Mouse (Mus musculus): ENCODE data around the gene Scd4. TPM values are rescaled to one million over a fixed set of nuclear protein-coding genes. Genes with fewer than 3 reads are reported as not detected.
"Not testable (repeated sequence)": the region's sequence is repeated elsewhere in the genome, so short reads cannot be mapped to it uniquely, and the experiment has no call there.

Gene Scd4
- total RNA-seq, 2 experiments from 2014 or later: 5.1 to 8.5 TPM

DNA sequence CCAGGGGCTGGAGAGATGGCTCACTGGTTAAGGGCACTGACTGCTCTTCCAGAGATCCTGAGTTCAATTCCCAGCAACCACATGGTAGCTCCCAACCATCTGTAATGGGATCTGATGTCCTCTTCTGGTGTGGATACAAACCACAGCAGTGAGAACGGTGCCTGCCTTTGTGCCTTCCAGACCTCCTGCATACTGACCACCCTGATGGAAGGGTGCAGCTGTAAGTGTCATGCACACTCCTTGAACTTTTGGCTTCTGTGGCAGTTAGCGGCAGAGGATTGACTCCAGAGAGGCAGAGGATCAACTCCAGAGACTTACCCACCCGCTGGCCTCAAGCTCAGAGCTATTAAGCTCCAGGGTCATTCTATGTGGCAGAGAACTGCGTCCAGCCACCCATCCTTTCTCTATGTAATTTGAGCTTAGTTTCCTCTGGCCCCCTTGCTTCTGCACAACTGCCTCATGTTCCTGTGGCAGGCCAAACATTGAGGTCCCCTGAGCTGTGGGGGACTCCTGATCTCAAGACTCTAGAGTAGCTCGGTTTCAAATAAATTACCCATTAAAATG lies 16.1 kb upstream of the Scd4 start:
- DNase-seq: no peak

DNA sequence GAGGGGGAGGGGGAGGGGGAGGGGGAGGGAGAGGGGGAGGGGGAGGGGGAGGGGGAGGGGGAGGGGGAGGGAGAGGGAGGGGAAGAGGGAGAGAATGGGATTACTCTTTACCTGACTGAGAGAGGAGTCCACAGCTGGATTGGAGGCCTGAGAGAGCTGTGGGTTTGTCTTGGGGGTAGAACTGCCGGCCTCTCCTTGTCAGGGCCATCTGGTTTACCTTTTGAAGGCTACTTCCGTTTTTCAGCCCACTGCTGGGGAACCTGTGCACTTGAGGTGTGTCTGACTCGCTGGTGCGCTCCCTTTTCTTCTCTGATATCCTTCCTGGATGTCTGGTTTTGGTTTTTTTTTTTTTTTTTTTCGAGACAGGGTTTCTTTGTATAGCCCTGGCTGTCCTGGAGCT lies 15.5 kb upstream of the Scd4 start:
- no peak for DNase-seq

DNA sequence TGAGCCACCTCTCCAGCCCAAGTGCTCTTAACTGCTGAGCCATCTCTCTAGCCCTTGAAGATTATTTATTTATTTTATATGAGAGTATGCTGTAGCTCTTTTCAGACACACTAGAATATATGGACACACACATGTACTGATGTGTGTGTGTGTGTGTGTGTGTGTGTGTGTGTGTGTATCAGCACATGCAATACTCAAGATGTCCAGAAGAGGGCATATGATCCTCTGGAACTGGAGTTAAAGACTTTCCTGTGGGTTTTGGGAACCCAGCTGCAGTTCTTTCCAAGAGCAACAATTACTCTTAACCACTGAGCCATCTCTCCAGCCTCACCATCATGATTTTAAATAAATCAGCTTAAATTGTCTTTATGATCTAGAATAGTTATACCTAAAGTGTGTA lies 14.3 kb upstream of the Scd4 start:
- DNase-seq: no peak

DNA sequence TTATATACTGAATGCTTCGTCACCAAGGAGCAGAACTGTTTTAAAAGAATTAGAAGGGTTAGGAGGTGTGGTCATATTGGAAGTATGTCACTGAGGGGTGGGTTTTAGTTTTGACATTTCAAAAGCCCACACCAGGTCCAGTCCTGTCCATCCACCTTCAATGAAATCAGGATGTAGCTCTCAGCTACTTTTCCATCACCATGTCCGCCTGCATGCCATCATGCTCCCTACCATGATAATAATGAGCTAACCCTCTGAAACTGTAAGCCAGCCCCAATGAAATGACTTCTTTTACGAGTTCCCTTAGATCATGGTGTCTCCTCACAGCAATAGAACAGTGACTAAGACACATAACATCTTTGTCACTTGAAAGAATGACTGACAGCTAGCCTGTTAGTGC lies 12.6 kb upstream of the Scd4 start:
- DNase-seq: no peak

DNA sequence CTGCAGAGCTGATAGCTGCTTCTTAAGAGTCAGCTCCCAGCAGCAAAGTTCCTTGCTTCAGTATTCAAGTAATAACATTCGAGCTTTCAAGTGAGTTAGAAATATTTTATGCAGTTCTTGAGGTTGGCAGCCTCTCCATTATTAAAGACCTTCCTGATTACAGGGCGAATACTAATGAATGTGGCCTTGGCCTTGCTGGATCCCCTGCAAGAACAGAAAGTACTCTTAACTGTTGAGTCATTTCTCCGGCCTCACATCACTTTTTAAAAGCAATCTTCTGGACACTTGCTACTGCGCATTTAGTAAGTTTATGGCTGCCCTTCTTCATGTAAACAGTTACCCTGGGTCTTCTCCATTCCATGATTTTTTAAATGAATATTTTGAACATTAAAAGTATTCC lies 11.7 kb upstream of the Scd4 start:
- peak; percentile 60 for DNase-seq

DNA sequence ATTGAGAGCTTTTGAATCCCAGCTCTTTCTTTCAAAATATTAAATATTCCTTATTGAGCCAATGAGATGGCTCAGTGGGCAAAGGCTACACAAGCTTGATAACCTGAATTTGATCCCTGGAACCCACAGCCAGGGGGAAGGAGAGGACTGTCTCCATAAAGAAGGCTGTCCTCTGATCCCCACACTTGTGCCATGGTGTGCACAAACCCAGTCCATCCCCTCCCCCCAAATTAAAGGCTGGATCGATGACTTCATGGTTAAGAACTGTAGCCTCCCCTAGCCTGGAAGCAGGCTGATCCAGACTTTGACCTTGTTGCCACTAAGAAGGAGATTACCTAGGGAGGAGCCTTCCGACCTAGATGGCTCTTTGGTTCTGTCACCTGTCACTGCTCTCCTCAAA lies 11.3 kb upstream of the Scd4 start:
- no peak for DNase-seq

DNA sequence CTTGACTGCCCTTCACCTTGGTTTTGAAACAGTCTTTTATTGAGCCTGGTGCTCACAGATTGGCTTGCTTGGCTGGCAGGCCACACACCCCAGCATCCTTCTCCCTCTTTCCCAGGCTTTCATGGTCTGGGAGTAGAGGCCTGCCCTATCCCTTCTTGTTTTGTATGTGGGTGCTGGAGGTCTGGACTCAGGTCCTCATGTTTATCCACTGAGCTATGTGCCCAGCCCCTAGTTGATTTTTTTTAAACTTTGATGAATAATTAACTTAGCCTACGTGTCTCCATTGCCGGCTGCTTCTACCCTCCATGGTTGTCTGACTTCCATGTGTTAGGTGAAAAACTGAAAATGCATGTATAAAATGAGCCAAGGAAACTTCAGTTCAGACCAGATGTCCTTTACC lies 3.3 kb upstream of the Scd4 start:
- no peak for DNase-seq

DNA sequence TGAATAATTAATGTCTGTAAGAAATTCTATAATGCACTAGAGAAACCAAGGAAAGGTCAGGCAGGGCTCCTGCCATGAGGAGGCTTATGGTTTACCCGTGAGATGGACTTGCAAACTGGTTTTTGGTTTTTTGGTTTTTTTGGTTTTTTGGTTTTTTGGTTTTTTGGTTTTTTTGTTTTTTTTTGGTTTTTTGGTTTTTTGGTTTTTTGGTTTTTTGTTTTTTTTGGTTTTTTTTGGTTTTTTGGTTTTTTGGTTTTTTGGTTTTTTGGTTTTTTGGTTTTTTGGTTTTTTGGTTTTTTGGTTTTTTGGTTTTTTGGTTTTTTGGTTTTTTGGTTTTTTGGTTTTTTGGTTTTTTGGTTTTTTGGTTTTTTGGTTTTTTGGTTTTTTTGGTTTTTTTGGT lies 1.8 kb upstream of the Scd4 start:
- not testable (repeated sequence) for DNase-seq

DNA sequence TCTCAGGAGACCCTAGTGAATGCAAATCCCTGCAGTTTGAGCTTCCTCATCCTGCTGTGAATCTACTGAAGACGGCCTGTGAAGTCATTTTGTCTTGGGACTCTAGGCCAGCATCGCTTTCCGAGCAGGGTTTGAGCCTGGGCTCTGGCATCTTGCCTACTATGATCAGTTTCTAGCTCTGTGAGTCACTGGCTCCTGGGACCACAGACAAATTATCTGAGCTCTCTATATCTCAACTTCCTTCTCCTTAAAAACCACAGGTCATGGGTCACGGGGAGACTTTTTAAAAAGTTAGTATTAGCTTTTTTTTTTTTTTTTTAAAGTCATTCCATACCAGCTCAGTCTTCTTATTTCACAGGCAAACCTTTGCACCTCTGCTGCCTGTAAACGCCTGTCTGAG lies 981 bp upstream of the Scd4 start:
- peak; percentile 53 to 73 for DNase-seq

DNA sequence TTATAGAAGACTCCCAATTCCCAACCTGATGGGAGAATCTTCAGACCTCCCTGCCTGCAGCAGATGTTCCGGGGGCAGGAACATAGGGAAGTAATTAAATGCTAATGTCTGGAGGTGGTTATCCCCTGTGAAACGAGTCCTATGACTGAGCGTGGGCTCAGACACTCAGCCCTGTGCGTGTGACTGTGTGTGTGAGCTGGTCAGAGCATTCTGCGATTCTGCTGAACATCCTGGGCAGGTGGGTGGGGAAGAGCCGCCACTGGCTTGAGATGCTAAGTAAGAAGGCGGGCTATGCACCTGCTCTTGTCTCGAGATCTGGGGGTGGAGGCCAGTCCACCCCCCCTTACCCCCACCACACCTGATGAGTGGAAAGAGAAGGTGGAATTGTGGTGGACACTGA lies 566 bp upstream of the Scd4 start:
- no peak for DNase-seq

DNA sequence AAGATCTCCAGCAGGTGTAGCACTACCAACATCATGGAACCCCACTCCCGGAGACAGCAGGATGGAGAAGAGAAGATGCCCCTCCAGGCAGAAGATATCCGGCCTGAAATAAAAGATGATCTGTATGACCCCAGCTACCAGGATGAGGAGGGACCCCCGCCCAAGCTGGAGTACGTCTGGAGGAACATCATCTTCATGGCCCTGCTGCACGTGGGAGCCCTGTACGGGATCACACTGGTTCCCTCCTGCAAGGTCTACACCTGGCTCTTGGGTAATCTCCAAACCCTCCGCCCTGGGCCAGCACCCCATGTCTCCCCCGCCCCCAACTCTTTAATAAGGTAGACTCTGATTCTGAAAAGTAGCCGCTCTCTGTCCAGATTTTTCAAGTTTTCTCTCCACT lies 1.1 kb downstream of the Scd4 start:
- DNase-seq: no peak

DNA sequence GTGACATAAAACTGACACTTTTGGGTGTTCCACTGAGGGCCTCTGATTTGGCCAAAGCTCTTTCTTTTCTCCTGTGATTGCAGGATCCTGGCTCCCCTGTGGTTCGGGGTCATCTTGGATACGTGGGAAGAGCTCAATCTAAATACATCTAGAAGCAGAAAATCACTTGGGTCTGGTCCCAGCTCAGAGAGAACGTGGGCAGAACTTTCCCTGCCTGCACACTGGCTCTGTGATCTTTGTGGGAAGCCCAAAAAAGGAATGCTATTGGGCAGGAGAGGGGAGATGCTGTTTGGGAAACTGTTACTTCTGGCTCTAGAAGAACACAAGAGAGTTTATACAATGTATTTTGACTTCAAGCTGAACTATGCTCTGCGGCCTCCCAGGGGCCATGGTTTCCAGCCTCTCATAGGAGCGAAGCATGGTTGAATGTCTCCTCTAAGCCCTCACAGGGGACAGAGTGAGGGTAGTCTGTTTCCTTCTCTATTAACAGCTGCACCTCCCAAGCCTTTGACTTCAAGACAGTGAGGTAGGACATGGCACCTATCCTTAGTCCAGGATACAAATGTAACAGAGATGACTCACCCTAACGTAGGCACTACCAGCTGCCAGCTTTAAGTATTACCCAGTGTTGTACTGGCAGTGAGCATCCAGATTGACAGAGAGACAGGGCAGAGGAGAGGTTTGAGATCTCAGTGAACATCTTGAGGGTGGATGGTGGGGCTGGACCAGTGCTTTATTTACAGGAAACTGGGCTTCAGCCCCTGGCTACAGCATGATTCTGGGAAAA lies 3.2 kb downstream of the Scd4 start:
- no peak for DNase-seq

DNA sequence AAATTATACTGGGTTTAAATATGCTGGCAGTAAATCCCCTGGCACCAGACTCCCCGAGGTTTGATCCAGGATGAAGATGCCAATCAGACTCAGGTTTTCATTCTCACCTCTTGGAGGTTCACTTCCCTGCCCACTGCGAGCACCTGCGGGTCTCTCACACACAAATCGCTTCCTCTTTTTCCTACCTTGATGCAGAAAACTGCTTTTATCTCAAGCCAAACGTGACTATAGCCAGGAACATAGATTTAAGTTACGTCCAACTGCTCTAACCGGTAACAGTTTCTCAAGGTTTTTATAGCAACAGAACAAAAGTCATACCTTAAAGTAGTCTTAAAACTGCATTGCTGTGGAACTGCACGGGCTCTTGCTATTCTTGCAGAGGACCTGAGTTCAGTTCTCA lies 16.8 kb downstream of the Scd4 start:
- DNase-seq: no peak

DNA sequence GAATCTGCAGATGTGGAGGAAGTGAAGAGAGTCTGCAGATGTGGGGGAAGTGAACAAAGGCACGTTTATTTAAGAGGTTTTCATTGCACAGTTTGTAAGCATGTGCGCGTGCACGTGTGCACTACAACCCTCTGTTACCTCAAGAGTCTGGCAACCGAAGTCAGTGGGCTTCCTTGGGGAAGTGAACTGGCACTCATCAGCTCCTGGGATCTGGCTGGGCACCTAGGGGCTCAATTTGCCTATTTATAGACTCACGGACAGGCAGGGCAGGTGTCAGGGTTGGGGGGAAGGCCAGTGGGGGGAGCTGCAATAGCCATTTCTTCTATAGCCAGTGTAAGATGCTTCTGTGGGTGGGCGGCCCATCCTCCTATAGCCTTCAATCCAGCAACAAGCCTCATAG lies 18.9 kb downstream of the Scd4 start:
- no peak for DNase-seq

DNA sequence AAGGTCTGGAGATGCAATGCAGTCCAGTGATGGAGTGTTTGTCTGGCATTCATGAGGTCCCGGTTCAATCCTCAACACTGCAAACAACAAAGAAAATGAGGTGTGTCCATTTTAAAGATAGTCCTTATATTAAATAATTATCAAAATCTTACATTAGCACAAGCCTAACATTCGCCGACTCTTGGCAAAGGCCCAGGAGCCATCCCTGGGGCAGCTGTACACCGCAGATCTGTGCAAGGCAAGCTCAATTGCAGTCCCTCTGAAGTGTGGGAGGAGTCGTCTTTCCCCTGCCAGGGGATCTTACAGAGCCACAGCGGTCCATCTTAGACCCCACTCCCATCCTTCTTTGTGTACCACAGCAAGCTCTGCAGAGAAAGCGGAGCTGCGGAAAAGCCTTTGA lies 25.8 kb downstream of the Scd4 start:
- peak in 1 of 2 experiments; percentile 10 for DNase-seq

DNA sequence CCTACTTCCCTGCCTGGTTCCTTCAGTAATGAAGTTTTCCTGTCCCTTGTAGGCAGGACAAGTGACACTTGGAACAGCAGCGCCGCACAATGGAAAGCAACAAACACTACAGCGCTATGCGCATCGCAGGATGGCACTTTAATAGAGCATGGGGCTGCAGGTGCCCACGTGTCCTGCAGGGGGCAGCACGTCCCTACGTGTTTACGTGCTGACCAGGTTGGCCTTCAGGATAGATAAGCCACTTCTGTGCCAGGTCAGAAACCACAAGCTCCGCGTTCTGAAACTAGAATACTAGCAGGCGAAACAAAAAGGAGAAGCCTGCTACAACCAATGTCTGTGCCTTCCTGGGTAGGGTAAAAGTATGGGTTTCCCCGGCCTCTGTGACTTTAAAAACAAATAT lies 30.6 kb downstream of the Scd4 start:
- peak; percentile 86 to 89 for DNase-seq

DNA sequence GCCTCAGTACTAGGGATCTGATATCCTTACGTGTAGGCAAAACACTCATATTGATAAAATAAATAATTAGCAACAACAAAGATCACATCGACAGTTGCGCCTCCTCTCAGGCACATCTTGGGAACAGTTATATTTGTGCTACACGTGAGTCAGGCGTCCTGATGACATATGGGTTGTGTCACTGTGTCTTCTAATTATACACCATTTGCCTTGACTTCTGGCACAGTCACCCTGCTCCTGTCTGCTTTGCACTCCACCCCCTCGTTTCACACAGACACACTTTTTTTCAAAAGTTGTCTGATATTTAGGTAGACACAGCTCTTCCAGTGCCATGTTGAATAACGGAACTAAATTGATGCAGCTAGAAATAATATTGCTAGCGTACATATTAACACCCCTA lies 31.1 kb downstream of the Scd4 start:
- peak in 1 of 2 experiments; percentile 21 for DNase-seq

DNA sequence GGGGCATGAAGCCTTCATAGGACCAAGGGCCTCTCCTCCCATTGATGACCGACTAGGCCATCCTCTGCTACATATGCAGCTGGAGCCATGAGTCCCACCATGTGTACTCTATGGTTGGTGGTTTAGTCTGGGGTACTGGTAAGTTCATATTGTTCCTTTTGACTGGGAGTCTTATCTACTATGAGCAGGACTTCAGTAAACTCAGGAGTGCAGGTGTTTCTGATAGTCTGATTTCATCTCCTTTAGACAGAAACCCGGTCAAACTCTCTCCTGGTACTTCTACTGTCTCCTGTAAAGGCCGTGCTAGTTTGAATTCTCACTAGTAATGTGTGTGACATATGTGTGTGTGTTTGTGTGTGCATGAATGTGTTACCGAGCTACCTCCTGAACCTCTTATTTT lies 32.8 kb downstream of the Scd4 start:
- DNase-seq: no peak

DNA sequence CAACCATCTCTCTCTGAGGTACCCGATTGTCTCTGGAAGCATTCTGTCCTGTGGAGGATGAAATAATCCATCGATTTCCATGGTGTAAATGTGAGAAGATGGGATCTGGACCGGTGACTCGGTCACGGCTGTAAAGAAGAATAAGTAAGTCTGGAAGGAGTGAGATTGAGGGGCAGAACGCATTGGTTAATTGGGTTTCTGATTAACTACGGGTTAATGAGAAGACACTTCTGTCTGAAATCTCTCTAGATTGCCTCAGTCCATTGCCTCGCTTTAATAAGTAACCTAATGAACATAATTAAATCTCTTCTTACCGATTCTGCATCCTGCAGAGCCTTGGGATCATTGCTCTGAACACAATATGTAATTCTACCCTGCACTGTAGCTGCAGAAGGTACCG lies 34.2 kb downstream of the Scd4 start:
- not testable (repeated sequence) for DNase-seq

DNA sequence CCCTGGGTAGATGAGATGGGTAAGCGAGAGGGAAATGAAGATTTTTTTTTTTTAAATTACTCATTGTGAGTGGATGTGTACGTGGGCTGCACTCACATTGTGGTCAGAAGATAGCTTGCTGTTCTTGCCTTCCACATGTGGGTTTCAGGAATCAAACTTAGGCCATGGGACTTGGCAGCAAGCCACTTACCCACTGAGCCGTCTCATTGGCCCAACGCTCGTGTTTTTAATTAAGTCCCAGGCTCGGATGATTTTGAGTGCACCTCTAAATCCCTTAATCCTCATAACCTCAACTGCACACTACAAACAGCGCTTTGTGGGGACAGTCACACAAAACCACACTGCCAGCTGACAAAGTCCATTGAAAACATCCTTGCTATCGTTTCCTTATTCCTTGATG lies 36.5 kb downstream of the Scd4 start:
- DNase-seq: no peak

DNA sequence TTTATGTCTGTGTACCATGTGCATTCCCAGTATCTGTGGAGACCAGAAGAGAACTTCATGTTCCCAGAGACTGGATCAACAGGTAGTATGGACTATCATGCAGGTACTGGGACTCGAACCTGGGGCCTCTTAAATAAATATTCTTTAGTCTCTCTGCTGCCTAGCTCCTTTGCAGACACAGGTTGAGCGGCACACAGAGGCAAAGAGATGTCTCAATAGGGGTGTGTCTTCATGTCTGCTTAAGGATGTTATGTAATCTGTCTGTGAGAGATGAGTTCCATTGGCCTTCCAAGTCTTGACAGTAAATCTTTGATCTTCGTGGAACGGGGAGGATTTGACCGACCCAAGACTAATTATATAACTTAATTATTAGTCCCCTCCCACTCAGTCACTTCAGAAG lies 37.3 kb downstream of the Scd4 start:
- no peak for DNase-seq

DNA sequence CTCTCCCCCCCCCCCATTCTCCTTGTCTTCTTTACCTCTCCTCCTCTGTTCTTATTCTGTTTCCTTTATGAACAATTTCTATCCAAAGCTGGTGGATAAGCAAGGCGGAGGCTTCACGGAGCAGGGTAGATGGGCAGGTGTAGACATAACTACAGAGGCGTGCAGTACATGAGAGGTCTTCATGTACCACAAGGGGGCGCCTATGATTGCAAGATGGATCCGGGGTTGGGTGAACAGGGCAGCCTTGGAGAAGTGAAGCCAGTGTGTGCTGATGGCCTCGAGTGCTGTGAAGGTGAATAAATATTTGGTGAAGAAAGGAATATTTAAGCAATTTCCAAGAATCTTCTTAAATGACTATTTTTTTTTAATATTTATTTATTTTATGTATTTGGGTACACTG lies 40.1 kb downstream of the Scd4 start:
- peak; percentile 82 to 91 for DNase-seq

DNA sequence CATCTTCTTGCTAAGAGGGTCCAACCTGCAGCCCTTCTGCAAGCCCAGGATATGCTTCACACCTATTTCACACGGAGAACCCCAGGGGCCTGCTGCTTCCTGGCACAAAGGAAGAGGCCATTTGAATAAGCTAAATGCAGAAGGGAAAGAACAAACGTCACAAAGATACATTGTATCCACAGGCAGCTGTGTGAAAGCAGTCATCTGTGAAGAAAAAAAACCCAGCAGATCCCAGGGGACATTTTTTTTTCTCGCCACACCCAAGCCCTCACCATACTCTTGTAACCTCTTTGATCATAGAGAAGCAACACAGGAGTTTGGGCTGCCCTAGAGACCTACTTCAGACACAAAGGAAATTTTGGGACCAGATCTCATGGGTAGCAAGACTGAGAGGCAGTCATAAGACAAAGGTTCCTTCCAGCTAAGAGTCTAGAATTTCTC lies 43.6 kb downstream of the Scd4 start:
- no peak for DNase-seq
